Mouse (Mus musculus): ENCODE data around the gene Tsr2.
A peak's percentile ranks its signal among the peaks of the same experiment; 100 is the strongest.

Tsr2 gene

DNA sequence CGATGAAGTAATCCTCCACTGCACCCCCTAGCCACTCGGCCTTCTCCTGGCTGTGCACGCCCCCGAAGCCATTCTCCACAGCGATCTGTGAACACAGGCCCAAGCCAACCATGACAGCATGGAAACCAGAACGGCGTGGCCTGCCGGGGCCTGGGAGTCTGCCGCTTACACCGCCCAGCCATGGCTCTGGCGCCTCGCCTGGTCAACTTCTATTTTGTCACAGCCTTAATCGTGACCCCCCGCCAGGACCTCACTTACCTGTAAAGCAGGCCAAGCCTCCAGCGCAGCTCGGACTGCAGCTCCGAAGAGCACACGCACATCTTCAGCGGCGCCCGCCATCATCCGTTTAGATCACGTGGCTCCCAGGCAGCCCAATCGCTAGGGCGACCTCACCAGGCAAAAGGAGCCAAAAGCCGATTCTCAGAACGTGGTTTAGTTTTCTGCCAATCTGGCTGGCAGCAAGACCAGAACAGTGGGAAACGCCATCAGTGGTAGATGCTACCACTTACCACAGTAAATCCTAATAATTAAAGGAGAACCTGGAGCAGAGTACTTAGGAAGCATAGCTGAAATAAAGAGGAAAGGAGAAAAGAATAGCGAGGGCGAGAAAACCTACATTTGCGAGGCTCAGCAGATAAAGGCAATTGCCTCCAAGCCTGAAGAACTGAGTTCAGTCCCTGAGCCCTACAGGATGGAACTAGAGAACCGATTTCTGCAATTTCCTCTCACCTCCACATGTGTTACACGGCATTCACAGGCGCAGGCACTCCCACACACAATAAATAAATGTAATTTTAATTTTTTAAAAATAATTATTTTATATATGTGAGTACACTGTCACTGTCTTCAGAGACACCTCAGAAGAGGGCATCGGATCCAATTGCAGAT lies at the start of gene Tsr2:
TSS of gene Tsr2 (minus strand) at position 373 of the 888 bp plus-strand sequence.
- peak; percentile 52 for DNase-seq (ENCODE audit: low spot score)

DNA sequence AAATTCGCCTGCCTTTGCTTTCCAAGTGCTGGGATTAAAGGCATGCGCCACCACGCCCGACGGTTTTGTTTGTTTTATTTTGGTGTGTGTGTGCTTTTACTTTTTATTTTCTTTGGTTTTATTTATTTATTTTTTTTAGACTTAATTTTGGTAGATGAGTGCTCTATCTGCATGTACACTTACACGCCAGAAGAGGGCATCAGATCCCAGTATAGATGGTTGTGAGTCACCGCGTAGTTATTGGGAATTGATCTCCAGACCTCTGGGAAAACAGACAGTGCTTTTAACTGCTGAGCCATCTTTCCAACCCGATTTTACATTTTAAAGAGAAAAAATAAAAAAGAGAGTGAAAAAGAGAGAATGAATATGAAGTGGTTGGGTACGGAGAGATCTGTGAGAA lies 36.4 kb upstream of the Tsr2 start:
- DNase-seq (ENCODE audit: low spot score) = no peak

DNA sequence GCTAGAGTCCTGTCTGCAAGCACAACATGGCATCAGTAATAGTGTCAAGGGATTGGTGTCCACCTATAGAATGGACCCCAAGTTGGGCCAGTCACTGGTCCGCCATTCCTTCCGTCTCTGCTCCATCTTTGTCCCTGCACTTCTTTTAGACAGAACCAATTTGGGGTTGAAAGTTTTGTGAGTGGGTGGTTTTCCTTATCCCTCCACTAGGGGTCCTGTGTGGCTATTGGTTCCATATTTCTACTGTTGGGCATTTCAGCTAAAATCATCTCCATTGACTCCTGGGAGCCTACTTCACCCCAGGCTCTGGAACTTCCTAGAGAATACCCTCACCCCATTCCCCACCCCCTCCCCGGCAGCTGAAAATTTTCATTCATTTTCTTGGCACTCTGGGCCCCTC lies 34.1 kb upstream of the Tsr2 start:
- no peak for DNase-seq (ENCODE audit: low spot score)

DNA sequence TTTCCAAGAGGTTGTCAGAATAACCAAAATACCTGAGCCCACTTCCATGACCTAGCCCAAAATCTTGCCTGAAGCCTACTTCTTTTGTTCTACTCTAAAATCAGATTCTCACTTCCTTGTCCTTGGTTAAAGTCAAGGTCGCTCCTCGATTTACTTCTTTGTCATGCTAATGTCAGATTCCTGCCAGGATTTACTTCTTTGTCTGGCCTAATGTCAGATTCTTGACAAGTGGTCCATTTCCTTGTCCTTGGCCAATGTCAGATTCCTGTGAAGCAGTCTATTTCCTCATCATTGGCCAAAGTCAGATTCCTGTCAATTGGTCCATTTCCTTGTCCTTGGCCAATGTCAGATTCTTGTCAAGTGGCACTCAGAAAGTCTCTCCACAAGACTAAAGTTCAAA lies 27.6 kb upstream of the Tsr2 start:
- DNase-seq (ENCODE audit: low spot score) = no peak

DNA sequence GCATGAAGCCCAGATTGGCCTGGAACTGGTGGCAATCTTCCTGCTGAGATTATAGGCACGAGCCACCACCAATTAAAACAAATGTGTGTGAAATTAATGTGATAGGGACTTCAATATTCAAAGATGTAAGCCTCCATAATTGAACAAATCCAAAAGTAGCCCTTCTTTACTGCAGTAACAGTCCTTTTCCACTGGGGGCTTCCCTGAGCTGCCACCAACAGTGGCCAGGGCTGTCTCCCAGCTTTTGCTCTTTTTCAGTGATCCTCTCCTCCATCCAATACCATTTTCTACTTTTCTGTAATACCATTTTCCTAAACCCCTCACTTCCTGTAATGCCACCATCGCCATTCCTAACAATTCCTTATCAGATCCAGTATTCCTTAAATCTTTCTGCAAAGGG lies 21.1 kb upstream of the Tsr2 start:
- DNase-seq (ENCODE audit: low spot score) = no peak

DNA sequence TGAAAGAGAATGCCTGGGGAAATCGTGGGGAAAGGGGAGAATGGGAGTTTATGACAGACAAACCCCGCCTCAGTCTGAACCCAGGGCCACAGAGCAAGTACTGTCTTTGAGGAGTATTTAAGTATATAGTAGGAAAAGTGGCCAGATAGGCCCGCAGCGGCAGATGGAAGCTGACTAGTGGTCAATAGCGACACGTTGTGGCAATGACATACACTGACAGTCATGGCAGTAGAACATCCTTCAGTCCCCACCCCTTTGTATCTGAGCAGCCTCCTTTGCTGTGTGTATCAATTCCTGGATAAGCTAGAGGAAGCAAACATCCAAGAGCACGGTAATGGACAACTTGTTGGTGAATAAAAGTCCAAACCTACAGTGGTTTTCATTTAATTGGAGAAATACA lies 20.5 kb upstream of the Tsr2 start:
- DNase-seq (ENCODE audit: low spot score) = no peak

DNA sequence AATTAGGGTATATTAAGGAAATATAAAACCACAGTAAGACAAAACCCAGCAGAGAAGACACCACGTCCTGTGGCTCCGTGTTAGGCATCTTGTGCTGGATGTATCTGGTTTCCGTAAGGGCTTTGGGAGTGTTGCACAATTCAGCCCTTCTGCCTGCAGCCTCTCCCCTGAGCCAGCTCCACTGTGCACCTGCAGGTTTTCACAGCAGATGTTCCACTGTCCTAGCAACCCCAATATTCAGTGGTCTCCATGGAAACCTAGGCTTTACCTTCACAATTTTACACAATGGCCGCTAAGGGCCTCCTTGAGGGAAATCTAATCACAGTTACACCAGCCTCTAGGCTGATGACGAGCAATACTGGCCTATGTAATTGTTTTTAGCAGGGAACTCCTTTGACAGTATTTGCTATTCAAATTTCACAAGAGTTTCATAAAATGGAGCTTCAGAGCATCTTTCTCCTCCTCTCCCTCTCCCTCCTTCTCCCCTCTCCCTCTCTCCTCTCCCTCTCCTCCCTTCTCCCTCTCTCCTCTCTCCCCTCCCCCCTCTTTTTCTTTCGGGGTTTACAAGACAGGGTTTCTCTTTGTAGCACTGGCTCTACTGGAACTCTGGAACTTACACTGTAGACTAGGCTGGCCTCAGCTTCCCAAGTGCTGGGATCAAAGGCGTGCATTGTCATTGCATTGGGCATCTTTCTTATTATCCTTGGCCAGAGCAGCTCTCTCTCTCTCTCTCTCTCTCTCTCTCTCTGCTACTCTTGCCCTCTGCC lies 11.1 kb upstream of the Tsr2 start:
- no peak for DNase-seq (ENCODE audit: low spot score)

DNA sequence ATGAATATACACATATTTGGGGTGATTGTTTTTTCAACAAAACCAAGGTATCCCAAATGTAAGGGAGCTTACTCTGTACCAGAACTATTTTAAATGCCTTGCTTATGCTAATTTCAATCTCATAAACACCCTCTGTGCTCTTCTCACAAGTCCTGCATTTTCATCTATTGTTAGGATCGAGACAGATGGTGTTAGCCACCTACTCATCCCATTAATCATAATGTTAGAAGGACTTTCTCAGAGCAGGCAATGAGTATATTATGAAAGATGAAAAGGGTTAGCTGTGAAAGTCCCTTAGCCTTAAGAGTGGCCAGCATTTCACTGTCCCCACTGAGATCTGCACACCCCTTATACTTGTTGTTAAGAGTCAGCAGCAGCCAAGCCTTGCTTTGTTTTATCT lies 8.9 kb downstream of the Tsr2 start:
- DNase-seq (ENCODE audit: low spot score) = no peak

DNA sequence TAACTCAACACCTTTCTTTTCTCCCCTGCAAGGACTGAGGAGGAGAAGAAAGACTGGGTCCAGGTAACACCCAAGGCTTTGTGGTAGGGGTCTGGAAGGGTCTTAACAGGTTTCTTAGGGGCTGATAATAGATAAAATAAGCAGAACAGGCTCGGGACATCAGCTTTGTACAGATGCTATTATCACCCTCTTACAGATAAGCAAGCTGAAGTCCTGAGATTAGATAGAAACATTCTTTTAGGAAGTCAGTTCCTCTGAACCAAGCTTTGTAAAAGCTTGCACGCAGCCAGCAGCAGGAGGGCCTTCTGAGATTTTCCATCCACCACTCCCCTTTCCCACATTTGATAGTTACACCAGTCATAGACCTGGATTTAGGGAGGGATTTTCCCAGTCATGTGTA lies 10.7 kb downstream of the Tsr2 start:
- DNase-seq (ENCODE audit: low spot score) = no peak

DNA sequence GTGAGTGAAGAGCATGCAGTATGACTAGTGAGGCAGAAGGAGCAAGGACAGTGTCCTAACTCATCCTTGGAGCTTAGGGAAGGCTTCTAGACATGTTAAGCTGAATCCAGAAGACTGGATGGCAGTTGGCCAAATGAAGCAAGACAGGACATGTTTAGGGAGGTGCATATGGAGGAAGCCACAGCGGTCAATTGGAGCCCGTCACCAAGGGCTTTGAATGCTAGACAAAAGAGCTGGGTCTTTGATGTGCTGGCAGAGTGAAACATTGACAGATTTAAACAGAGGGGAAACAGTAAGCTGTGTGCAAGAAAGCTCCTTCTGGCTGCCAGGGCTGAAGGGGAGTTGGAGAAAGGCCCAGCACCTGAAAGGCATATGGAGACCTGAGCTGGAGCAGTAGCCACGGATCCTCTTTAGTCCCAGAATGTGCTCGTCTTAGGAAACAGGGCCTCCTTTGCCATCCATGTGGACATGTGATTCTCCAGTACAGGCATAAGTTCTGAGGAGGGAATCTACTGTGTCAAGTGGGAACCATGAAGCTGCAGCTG lies 19.3 kb downstream of the Tsr2 start:
- no peak for DNase-seq (ENCODE audit: low spot score)

DNA sequence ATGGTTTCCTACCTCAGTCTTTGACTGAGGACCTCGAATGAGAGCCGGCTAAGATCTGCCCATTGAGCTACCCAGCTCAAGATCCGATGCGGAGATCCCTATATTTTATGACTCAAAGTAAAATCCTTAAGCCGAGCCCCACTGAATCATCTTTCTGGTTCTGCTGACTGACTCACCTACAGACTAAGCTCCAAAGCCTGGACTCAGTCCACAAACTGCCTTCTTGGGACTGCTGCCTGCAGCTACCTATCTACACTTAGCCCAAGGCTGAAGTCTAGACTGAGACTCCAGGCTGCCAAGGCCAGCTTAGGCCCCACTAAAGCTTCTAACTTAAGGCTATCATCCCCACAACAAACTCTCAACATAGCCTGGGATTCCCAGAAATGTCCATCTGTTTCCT lies 20.3 kb downstream of the Tsr2 start:
- DNase-seq (ENCODE audit: low spot score) = no peak

DNA sequence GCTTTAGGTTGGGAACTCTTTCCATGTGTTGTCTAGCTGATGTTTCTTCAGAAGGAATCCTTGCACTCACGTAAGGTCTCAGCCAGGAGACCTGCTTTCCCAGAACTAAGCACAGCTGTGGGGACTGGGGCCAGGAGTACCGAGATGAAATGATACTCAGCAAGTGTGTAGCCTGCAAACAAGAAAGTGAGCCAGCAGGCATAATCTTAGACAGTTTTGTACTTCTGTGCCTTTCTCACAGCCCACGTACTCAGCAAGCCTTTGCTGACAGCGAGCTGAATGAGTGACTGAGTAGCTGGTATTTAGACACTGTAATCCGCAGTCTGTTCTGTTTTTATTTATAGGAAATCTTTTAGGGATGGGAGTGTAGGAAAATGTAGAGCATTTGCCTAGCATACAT lies 28.5 kb downstream of the Tsr2 start:
- DNase-seq (ENCODE audit: low spot score) = no peak

DNA sequence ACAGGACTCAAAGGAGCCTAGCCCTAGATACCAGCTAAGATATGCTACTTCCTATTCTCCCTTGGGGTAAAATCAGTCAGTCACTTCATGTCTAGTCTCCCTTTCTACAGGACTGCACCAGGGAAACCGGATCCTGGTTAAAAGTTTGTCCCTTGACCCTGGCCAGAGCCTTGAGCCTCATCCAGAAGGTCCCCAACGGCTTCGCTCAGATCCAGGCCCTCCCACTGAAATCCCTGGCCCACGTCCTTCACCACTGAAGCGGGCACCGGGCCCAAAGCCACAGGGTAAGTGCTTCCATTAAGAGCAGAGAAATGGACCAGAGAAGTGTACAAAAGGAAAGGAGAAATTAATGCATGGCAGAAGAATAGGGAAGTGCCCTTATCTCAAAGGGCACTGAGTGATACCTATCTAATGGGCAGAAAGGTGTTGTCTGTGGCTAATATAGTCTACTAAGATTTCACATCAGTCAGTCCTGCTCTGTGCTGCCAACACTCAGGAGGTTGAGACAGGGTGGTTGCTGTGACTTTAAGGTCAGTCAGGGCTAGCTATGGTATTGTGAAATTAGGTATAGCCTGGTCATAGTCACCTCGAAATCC lies 30.2 kb downstream of the Tsr2 start:
- no peak for DNase-seq (ENCODE audit: low spot score)

DNA sequence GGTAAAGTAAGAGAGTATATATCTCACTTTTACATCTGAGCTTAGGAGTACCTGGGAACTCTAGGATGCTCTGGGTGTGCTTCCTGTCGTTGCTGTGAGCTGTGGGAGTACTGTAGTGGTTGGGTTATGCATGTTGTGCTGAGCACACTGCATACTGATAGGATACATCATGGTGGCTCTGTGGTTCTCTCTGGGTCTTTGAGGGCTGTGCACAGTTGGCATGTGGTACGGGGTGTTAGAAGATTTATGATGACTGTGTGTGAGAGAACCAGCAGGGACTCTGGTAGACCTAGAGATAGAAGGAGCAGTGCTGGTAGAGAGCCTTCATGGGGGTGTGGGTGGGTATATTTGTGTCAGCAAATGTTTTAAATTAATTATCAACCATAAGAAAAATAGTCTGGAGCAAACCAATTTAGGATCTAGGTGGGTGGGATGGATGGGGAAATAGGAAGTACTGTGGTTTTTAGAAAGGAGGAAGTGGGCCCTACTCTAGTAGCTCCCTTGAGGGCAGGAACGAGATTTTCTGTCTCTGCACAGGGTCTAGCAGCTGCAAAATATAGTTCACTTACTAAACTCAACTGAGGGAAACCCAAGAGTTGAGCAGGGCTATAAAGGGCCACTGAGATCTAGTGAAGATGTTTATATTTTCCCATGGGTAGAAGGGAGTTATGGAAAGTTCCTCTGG lies 34.6 kb downstream of the Tsr2 start:
- no peak for DNase-seq (ENCODE audit: low spot score)

DNA sequence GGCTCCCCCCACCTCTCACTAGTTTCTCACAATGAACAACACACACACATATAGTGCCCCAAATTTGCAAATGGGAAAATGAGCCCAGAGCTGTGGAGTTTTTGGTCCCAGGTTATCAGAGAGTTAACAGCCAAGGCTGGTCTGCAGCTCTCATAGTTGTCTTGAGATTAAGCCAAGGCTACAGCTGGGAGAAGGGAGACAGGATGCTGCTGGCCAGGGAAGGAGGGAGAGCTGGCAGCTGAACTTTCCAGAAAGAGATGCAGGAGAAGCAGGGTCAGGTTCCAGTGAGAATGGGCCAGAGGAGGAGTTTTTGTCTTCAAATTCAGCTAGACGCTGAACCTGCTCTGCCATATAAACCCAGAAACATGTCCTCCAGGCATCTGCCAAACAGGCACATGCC lies 37.0 kb downstream of the Tsr2 start:
- DNase-seq (ENCODE audit: low spot score) = no peak

DNA sequence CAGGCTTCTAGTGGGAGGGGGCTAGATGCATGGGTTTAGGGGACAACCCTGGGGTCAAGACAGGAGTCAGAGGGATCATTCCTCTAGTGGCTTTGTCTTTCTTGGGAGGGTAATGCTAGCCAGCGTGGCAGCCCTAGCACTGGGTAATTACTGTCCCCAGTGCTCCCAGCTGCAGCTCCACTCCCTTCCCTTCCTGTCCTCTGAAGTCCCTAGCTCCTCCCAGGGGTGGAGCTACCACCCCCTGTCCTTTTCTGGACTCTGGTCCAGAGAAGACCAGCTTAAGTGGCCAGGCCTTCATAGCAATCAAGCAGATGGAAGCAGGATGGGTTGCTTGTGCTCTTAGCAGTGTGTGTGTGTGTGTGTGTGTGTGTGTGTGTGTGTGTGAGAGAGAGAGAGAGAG lies 40.8 kb downstream of the Tsr2 start:
- no peak for DNase-seq (ENCODE audit: low spot score)

DNA sequence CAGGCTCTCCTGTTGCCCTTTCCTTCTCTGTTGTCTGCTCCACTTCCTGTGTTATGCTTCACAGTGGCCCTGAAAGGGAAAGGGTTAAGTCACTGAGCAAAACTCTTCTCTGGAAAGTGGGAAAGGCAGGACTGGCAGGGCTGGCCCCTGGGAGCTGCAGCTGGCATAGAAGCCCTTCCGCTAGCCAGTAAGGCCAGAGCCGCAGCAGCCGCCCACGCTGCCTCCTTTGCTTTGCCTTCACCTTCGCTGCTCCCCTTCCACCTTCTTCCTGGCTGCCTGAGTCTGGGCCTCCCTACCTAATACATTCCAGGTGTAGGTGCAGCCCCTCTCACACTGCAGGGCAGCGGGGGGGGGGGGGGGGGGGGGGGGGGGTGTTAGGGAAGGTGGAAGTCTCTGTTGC lies 41.9 kb downstream of the Tsr2 start:
- DNase-seq (ENCODE audit: low spot score) = no peak

DNA sequence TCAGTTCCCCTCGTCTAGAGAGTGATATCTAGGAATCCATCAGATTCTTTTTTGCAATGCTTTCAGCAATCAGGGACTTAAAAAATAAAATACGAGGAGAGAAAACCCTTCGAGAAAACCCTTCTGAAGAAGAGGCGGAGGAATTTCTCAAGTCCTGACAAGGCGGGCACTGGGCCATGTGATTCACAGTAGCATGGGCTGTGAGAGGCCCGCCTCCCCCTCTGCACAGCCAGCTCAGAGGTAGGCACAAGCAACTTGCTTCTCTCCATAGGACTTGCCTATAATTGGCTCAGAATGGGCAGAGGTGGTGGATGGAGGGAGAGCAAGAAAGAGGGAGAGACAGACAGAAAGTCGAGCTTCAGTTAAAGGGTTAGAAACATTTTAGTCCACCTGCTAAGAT lies 46.0 kb downstream of the Tsr2 start:
- DNase-seq (ENCODE audit: low spot score) = no peak

DNA sequence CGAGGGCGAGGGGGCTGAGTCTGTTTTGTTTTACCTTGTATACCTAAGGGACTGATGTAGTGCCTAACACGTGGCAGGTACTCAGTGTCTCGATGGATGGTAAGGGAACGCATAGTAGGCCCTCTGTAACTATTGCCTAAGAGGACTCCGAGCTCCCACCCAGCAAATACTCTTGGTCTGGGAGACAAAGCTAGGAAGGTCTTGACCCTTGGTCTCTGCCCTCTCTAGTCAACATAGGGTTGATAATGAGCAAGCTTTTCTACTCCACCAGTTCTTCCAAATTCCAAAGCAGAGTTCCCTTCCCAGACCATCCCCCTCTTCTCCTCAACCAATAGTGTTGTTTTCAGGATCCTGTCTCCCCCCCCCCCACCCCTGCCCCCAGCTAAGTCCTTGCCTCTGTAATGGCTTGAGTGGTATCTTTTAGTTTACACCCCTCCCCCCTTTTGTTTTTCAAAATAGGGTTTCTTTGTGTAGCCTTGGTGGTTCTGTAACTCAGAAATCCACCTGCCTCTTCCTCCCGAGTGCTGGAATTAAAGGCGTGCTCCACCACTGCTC lies 46.6 kb downstream of the Tsr2 start:
- DNase-seq (ENCODE audit: low spot score) = no peak

DNA sequence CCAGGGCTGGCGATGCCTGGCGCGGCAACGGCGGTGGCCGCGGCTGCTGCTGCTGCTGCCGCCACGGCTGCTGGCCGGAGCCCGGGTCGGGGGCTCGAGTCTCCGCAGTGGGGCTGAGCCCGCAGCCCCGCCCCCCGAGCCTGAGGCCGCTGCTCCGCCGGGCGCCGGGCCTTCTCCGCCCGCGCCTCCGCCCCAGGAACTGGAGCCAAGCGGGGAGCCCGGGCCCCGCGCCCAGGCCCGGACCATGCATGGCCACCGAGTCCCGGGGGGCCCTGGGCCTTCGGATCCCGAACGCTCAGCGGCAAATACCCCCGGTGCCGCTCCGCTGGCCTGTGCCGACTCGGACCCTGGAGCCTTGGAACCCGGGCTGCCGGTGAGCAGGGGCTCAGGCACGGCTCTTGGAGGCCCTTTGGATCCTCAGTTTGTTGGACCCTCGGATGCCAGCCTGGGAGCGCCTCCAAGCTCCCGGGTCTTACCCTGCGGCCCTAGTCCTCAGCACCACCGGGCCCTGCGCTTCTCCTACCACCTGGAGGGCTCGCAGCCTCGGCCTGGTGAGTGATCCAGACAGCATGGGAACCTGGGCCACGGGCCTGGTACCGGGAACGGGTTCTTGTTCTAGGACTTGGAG lies 48.8 kb downstream of the Tsr2 start:
- DNase-seq (ENCODE audit: low spot score) = no peak

DNA sequence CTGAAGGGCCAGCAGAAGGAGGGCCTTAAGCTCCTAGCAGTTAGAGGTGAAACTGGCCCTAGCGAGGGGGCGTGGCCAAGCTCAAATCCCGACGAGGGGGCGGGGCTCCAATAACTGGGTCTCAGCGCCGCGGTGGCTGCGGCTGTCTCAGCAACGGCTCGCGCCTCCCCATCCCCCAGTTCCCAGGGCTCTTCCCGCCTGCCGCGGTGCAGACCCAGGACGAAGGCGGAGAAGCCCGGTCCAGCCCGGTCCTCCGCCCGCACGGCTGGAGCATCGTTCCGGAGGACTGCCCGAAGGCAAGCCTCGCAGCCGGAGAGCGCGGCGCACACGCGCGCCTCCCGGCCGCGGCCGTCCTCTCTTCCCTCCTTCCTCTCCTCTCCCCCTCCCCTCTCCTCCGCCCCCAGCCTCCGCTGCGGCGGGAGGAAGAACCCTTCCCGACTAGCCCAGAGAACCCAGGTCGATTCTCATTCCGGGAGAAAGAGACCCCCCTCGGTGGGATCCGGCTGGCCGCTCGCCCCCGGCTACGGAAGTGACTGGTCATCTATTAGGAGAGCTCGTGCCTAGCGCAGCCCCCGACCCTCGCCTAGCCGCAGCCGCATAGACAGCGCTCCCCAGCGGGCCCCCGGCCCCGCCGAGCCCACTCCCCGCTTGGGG lies 49.4 kb downstream of the Tsr2 start:
- DNase-seq (ENCODE audit: low spot score) = no peak

All from spleen, adult 12 weeks (tissue).